Mouse (Mus musculus) heart, adult 2 months (tissue): Measurements from ENCODE around the gene Tnpo1. TPM values are rescaled to one million over a fixed set of nuclear protein-coding genes. Genes with fewer than 3 reads are reported as not detected.

Experiments
- DNase-seq, 2 experiments: peaks; one replicate each; pipeline ENCODE4 v3.0.0; 2021
- H3K27ac ChIP-seq: fragments of 200-600 bp; 2 replicates; pipeline ENCODE4 v1.8.1; 2022
- H3K27me3 ChIP-seq: fragments of 200-500 bp; 2 replicates; pipeline ENCODE4 v1.6.1; 2012; ENCODE audit warnings: mild to moderate bottlenecking, low read length, inconsistent platforms, mixed read lengths; ENCODE audit not compliant: control insufficient read depth, insufficient read depth
- H3K36me3 ChIP-seq: fragments of 200-500 bp; 2 replicates; pipeline ENCODE4 v1.6.1; 2012; ENCODE audit warnings: low read length, inconsistent platforms; ENCODE audit not compliant: control insufficient read depth, insufficient read depth
- H3K4me1 ChIP-seq: fragments of 200-500 bp; 2 replicates; pipeline ENCODE4 v1.6.1; 2011; ENCODE audit warnings: low read length; ENCODE audit not compliant: control insufficient read depth, insufficient read depth
- H3K4me3 ChIP-seq: fragments of 200-600 bp; 2 replicates; pipeline ENCODE4 v1.8.1; 2022
- H3K79me2 ChIP-seq: fragments of 200-500 bp; replicated peaks from 2 replicates; pipeline ENCODE4 v1.6.1; 2012; ENCODE audit warnings: mild to moderate bottlenecking, inconsistent platforms, low read length, moderate library complexity, mixed read lengths; ENCODE audit not compliant: control insufficient read depth, insufficient read depth
- H3K9ac ChIP-seq: fragments of 200-500 bp; 2 replicates; pipeline ENCODE4 v1.6.1; 2012; ENCODE audit warnings: low read depth, mild to moderate bottlenecking, control low read depth, inconsistent platforms, low read length, mixed read lengths
- CTCF ChIP-seq: fragments of 200-600 bp; IDR thresholded peaks from 2 replicates; pipeline ENCODE4 v1.8.1; 2022; ENCODE audit warnings: antibody characterized with exemption, mild to moderate bottlenecking, moderate library complexity
- EP300 ChIP-seq: fragments of 200-500 bp; IDR thresholded peaks from 2 replicates; pipeline ENCODE4 v1.6.1; 2011; ENCODE audit warnings: low read depth, low read length, control low read depth; ENCODE audit not compliant: insufficient read depth
- POLR2A ChIP-seq: fragments of 200-500 bp; IDR thresholded peaks from 2 replicates; pipeline ENCODE4 v1.6.1; 2011; ENCODE audit warnings: mild to moderate bottlenecking, low read depth, low read length, control low read depth; ENCODE audit not compliant: insufficient read depth
- WGBS: fragments of 180-500 bp; shearing (Covaris S2); methylation state at CpG from one replicate; pipeline ENCODE4 v1.1.7; 2018; 5-methylcytosine and 5-hydroxymethylcytosine counted together
- intact Hi-C: fragments of 180-260 bp; cut with DNase I; formaldehyde crosslinking; loops from one replicate; pipeline ENCODE4 v1.15.1; 2025
- polyA plus RNA-seq: library from polyadenylated mRNA; depleted of rRNA; stranded (reverse); fragments of >200 nt; gene quantifications from 2 replicates; pipeline ENCODE4 v1.2.3, GENCODE M21; 2012
- total RNA-seq, 2 experiments: library from RNA; stranded (reverse); gene quantifications; 2 replicates each; pipeline ENCODE4 v1.2.3; 2021

Gene Tnpo1
- total and polyA plus RNA-seq, 3 experiments, result 16.1 to 60.4 (median 58.9) TPM

DNA sequence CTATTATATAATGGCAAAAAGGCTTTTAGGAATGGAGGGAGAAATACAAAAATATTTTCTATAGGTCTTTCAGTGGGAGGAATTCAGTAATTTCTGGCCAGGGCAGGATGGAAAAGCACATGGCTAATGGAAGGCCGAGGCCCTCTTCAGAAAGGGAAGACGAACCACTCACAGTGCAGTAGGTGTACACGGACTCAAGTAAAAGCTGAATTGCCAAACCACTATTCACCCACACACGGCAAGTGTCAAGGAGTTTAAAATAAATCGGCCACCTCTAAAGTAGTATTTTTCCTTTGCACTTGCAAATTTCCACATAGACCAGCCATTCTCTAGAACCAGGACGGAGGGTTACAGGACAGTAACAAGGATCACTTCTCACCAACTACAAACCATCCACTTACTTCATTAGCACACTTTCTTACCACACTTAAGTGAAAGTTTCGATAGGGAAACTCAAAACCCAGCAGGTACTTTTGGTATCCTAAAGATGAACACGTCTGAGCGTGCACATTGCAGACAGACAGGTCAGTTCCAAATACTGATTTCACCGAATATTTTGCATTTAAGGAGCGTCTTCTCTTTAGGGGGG, 1.2 kb downstream of the Tnpo1 start:
- Histone ChIP-seq H3K9ac (peak overlapping the region; percentile 99), H3K36me3 (peaks cover 16% of the 10 kb centered on the region), H3K27me3 (no peaks in the 10 kb centered on the region), H3K27ac (peak overlapping the region; percentile 99), H3K79me2 (peaks cover 15% of the 10 kb centered on the region), H3K4me3 (peak overlapping the region; percentile 84), H3K4me1 (peaks cover 15% of the 10 kb centered on the region)
- TF ChIP-seq POLR2A (no peak), EP300 (no peak), CTCF (no peak)
- 4% methylated on average over 11 of the region's 11 CpGs for WGBS
- intact Hi-C loops, result loop anchor here (2.0 to 5.0 kb wide), 3 partner anchors 34 to 170 kb away; no protein-coding TSS in a partner anchor
- no peak for DNase-seq

- 61% methylated on average over 3 of the region's 3 CpGs for WGBS
- Histone ChIP-seq H3K79me2 (peaks cover 19% of the 10 kb centered on the region), H3K36me3 (peaks cover 17% of the 10 kb centered on the region), H3K4me1 (peaks cover 24% of the 10 kb centered on the region), H3K27me3 (no peaks in the 10 kb centered on the region), H3K9ac (no peak overlapping the region), H3K27ac (no peak overlapping the region), H3K4me3 (no peak overlapping the region)
- intact Hi-C loops, result no loop called here
- TF ChIP-seq EP300, result no peak
- no peak for TF ChIP-seq CTCF
- no peak for TF ChIP-seq POLR2A
- no peak for DNase-seq
Observed at GRCm38 (mm10) chr13:98922806-98923205, 3.4 kb downstream of the Tnpo1 start.

DNA sequence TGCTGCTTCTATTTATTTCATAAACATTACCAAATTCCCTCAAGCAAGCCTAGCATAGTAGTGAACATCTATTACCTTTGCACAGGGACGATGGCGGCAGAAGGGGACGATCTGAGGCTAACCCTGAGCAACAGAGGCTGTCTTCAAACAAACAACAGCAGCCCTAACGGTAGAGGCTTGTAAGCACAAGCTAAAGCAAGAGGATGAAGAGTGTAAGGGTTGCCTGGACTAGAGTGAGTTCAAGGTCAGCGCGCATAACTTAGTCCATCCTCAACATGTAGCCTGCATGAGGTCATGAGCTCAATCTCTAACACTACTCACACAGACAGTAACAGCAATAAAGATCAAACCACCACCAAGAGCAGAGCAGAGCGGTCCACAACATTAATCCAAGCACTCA, 4.9 kb downstream of the Tnpo1 start:
- H3K79me2 ChIP-seq, result peaks cover 19% of the 10 kb centered on the region
- peaks cover 26% of the 10 kb centered on the region for H3K4me1 ChIP-seq
- H3K9ac ChIP-seq, result no peak overlapping the region
- TF ChIP-seq EP300 (no peak), POLR2A (no peak), CTCF (no peak)
- intact Hi-C loops, result no loop called here
- H3K27ac ChIP-seq, result no peak overlapping the region
- 89% methylated on average over 7 of the region's 7 CpGs for WGBS
- peaks cover 17% of the 10 kb centered on the region for H3K36me3 ChIP-seq
- no peak for DNase-seq
- no peaks in the 10 kb centered on the region for H3K27me3 ChIP-seq
- H3K4me3 ChIP-seq, result no peak overlapping the region

GRCm38 (mm10) chr13:98920300-98920699, 5.9 kb downstream of the Tnpo1 start:
- no peak overlapping the region for H3K9ac ChIP-seq
- intact Hi-C loops, result no loop called here
- H3K27me3 ChIP-seq, result no peaks in the 10 kb centered on the region
- TF ChIP-seq POLR2A (no peak), CTCF (no peak), EP300 (no peak)
- H3K4me3 ChIP-seq, result no peak overlapping the region
- WGBS, result 55% methylated on average over 3 of the region's 3 CpGs
- H3K27ac ChIP-seq, result no peak overlapping the region
- H3K79me2 ChIP-seq, result peaks cover 23% of the 10 kb centered on the region
- peaks cover 27% of the 10 kb centered on the region for H3K4me1 ChIP-seq
- DNase-seq, result no peak
- H3K36me3 ChIP-seq, result peaks cover 23% of the 10 kb centered on the region

DNA sequence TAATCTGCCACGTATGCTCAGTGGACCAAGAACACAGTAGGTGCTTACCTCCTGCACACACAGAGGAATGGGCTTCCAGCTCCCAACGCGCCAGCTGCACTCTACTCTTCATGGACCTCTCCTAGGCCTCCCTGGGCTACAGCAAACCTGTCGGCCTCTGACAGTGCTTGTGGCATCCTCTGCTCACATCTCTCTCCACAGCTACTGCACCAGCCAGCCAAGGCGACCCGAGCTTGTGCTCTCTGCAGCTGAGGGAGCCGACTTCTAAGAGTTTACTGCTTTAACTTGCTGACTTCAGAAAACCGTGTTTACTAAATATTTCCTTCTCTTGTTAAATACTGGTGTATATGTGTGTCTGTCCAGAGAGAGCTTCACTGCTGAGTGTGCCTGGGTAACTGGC, 6.5 kb downstream of the Tnpo1 start:
- TF ChIP-seq EP300 (no peak), POLR2A (no peak), CTCF (no peak)
- H3K36me3 ChIP-seq, result peaks cover 23% of the 10 kb centered on the region
- peaks cover 21% of the 10 kb centered on the region for H3K79me2 ChIP-seq
- no peak overlapping the region for H3K4me3 ChIP-seq
- intact Hi-C loops, result no loop called here
- H3K27me3 ChIP-seq, result no peaks in the 10 kb centered on the region
- no peak overlapping the region for H3K27ac ChIP-seq
- DNase-seq, result no peak
- 73% methylated on average over 8 of the region's 8 CpGs for WGBS
- H3K4me1 ChIP-seq, result peaks cover 29% of the 10 kb centered on the region
- no peak overlapping the region for H3K9ac ChIP-seq

DNA sequence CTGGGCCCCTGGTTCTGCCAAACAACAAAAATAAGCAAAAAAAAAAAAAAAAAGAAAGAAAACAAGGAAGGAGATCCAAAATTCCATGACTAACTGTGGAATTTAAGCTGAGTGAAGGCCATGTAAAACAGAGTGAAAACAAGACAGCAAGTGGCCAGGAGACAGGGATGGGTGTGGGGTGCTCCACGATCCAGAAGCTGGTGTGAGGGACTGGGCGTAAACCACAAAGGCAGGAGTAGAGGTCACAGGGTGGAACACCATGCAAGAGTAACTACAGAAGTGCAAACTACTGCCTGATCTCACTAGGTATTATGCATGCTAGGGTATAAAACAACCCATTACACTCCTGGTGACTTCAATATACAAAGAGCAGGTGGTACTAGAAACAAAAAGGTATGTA, 8.3 kb downstream of the Tnpo1 start:
- no peak overlapping the region for H3K27ac ChIP-seq
- WGBS, result 39% methylated on average over 2 of the region's 2 CpGs
- intact Hi-C loops, result no loop called here
- TF ChIP-seq EP300 (0 out of 2 replicates have a peak, but pooled peaks have one; percentile 59), POLR2A (no peak), CTCF (no peak)
- peaks cover 14% of the 10 kb centered on the region for H3K36me3 ChIP-seq
- peaks cover 17% of the 10 kb centered on the region for H3K79me2 ChIP-seq
- H3K4me1 ChIP-seq, result peaks cover 26% of the 10 kb centered on the region
- peak in 1 of 2 experiments; percentile 58 for DNase-seq
- H3K4me3 ChIP-seq, result no peak overlapping the region
- no peak overlapping the region for H3K9ac ChIP-seq
- H3K27me3 ChIP-seq, result no peaks in the 10 kb centered on the region
